Mouse (Mus musculus): ENCODE measurements around the gene Nab2.
"Not testable (repeated sequence)": the region's sequence is repeated elsewhere in the genome, so short reads cannot be mapped to it uniquely, and the experiment has no call there.

Gene Nab2

GRCm38 (mm10) chr10:127674046-127674655 lies 5.8 kb upstream of the Nab2 start:
- no peak for DNase-seq (ENCODE audit: low spot score)

GRCm38 (mm10) chr10:127671276-127671675 lies 2.9 kb upstream of the Nab2 start:
- DNase-seq (ENCODE audit: low spot score), result no peak

- DNase-seq (ENCODE audit: low spot score), result no peak
These were observed 1.8 kb upstream of the Nab2 start for GRCm38 (mm10) chr10:127670185-127670584.

- DNase-seq (ENCODE audit: low spot score), result no peak
These were observed 802 bp upstream of the Nab2 start for GRCm38 (mm10) chr10:127669170-127669569.

GRCm38 (mm10) chr10:127667269-127668092 lies 887 bp downstream of the Nab2 start:
- no peak for DNase-seq (ENCODE audit: low spot score)

GRCm38 (mm10) chr10:127666501-127667268 lies 1.7 kb downstream of the Nab2 start, which contains the start of gene Nemp1:
Gene Nemp1 (plus strand): TSS chr10:127666901.
- DNase-seq (ENCODE audit: low spot score), result no peak

GRCm38 (mm10) chr10:127665366-127666181 lies 2.8 kb downstream of the Nab2 start:
- DNase-seq (ENCODE audit: low spot score), result no peak

- DNase-seq (ENCODE audit: low spot score), result no peak
These were observed 3.5 kb downstream of the Nab2 start for GRCm38 (mm10) chr10:127664891-127665290.

- no peak for DNase-seq (ENCODE audit: low spot score)
These were observed 4.2 kb downstream of the Nab2 start for GRCm38 (mm10) chr10:127664166-127664565.

GRCm38 (mm10) chr10:127663590-127663989 lies 4.8 kb downstream of the Nab2 start:
- no peak for DNase-seq (ENCODE audit: low spot score)

GRCm38 (mm10) chr10:127662666-127663253 lies 5.6 kb downstream of the Nab2 start:
- no peak for DNase-seq (ENCODE audit: low spot score)

GRCm38 (mm10) chr10:127661915-127662663 lies 6.3 kb downstream of the Nab2 start:
- peak; percentile 48 for DNase-seq (ENCODE audit: low spot score)

GRCm38 (mm10) chr10:127661291-127661914 lies 7.0 kb downstream of the Nab2 start:
- no peak for DNase-seq (ENCODE audit: low spot score)

GRCm38 (mm10) chr10:127659551-127659950 lies 8.8 kb downstream of the Nab2 start:
- no peak for DNase-seq (ENCODE audit: low spot score)

- no peak for DNase-seq (ENCODE audit: low spot score)
These were observed 10.3 kb downstream of the Nab2 start for GRCm38 (mm10) chr10:127658076-127658475.

- not testable (repeated sequence) for DNase-seq (ENCODE audit: low spot score)
These were observed 10.8 kb downstream of the Nab2 start for GRCm38 (mm10) chr10:127657617-127658016.

GRCm38 (mm10) chr10:127654970-127655579 lies 13.3 kb downstream of the Nab2 start:
- no peak for DNase-seq (ENCODE audit: low spot score)

- no peak for DNase-seq (ENCODE audit: low spot score)
These were observed 15.3 kb downstream of the Nab2 start for GRCm38 (mm10) chr10:127652906-127653638.

GRCm38 (mm10) chr10:127645791-127646190 lies 22.6 kb downstream of the Nab2 start:
- DNase-seq (ENCODE audit: low spot score), result no peak
